Mouse (Mus musculus) kidney, embryonic 15.5 days (tissue): ENCODE results near the gene Mroh2a. TPM values are rescaled to one million over a fixed set of nuclear protein-coding genes. Genes with fewer than 3 reads are reported as not detected.

Source experiments
- ATAC-seq: fragments of 200-750 bp; cut with Nextera tagmentation; replicated peaks from 2 replicates; pipeline ENCODE4 v1.8.0; 2017; ENCODE audit warnings: moderate TSS enrichment; ENCODE audit not compliant: low FRiP score
- H3K27ac ChIP-seq: fragments of 300-500 bp; sonication (generic); 2 replicates; pipeline ENCODE4 v1.5.1; 2015; ENCODE audit warnings: mild to moderate bottlenecking, inconsistent platforms
- H3K27me3 ChIP-seq: fragments of 300-500 bp; sonication (generic); 2 replicates; pipeline ENCODE4 v1.6.1; 2015; ENCODE audit warnings: inconsistent platforms
- H3K36me3 ChIP-seq: fragments of 300-500 bp; sonication (generic); 2 replicates; pipeline ENCODE4 v1.6.1; 2015; ENCODE audit warnings: inconsistent platforms
- H3K4me1 ChIP-seq: fragments of 300-500 bp; sonication (generic); 2 replicates; pipeline ENCODE4 v1.6.1; 2015; ENCODE audit warnings: inconsistent platforms
- H3K4me2 ChIP-seq: fragments of 300-500 bp; sonication (generic); 2 replicates; pipeline ENCODE4 v1.6.1; 2015; ENCODE audit warnings: moderate library complexity, mild to moderate bottlenecking, inconsistent platforms
- H3K4me3 ChIP-seq: fragments of 300-500 bp; sonication (generic); replicated peaks from 2 replicates; pipeline ENCODE4 v1.5.1; 2015; ENCODE audit warnings: mild to moderate bottlenecking, inconsistent platforms
- H3K9ac ChIP-seq: fragments of 300-500 bp; sonication (generic); 2 replicates; pipeline ENCODE4 v1.6.1; 2015; ENCODE audit warnings: mild to moderate bottlenecking, inconsistent platforms
- H3K9me3 ChIP-seq: fragments of 300-500 bp; sonication (generic); replicated peaks from 2 replicates; pipeline ENCODE4 v1.6.1; 2016; ENCODE audit warnings: inconsistent platforms
- WGBS: fragments of 180-500 bp; shearing (Covaris S2); methylation state at CpG from one replicate; pipeline ENCODE4 v1.1.7; 2015; ENCODE audit warnings: mixed read lengths; 5-methylcytosine and 5-hydroxymethylcytosine counted together
- polyA plus RNA-seq: library from polyadenylated mRNA; unstranded; fragments of >200 nt; fragmentation: Nextera tagmentation; extraction: Ambion mirVana; gene quantifications from 2 replicates; pipeline ENCODE4 v1.2.1, GENCODE M21; 2015

The Mroh2a gene
- polyA plus RNA-seq, 1 experiment from 2014 or later: 1.3 TPM

DNA sequence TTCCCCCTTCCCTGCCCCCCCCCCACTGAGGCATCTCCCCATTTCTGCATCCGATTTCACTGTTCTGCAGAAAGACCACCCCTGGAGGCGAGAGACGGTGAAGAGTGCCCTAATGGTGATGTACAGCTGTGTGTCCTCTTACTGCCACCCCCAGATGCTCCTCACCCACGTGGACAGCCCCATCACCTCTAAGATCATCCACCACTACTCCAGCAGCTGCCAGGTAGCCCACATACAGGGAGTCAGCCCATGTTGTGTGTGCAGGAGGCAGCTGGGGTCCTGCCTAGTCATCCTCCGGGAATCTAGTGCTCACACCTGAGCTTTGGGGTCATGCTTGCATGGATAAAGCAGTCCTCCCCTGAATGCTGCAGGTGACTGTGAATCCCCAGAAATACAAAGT lies 17.1 kb downstream of the Mroh2a start:
- Histone ChIP-seq H3K9ac (no peak overlapping the region), H3K36me3 (no peaks in the 10 kb centered on the region), H3K4me1 (no peaks in the 10 kb centered on the region), H3K27ac (no peak overlapping the region), H3K27me3 (no peaks in the 10 kb centered on the region), H3K4me3 (no peak overlapping the region), H3K9me3 (peaks cover 64% of the 10 kb centered on the region), H3K4me2 (no peak overlapping the region)
- no peak for ATAC-seq
- whole genome bisulfite sequencing: 63% methylated on average over 5 of the region's 5 CpGs

DNA sequence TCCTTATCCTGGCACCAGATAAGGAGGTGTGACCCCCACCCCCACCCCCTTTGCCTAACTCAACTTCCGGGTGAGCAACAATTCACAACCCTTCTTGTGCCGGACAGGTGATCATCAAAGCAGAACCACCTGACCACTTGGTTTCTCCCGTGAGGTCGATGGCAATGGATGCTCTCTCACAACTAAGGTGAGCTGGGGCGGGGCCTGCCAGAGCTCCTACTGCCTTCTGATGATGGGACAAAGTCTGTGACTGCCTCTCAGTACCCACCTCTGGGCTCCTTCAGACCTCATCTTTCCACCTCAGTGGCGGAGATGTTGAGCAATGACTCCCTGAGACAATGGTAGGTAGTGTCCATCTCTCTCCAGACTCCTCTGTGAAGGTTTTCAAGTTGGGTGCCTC lies 19.1 kb downstream of the Mroh2a start:
- Histone ChIP-seq H3K36me3 (no peaks in the 10 kb centered on the region), H3K4me2 (no peak overlapping the region), H3K4me1 (no peaks in the 10 kb centered on the region), H3K27ac (no peak overlapping the region), H3K27me3 (no peaks in the 10 kb centered on the region), H3K9me3 (peaks cover 65% of the 10 kb centered on the region), H3K9ac (no peak overlapping the region), H3K4me3 (no peak overlapping the region)
- ATAC-seq: no peak
- 77% methylated on average over 6 of the region's 6 CpGs for WGBS

DNA sequence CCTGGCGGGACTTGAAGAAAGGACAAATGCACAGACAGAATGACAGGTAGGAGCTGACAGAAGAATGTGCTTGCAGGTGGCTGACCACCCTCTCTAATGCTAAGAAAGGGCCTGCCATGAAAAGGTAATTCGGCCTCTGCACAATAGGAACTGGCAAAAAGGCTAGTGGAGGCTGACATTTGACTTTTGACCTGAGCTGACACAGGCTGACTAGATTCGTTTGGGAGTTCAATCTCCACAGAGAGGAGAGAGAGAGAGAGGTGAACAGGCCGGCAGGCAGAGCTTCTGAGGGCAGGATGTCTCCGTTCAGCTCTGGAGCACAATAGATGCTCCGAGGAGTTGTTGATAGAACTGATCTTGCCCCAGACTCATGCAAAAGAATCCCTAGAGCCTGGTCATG lies 19.6 kb downstream of the Mroh2a start:
- no peak overlapping the region for H3K9ac ChIP-seq
- WGBS: 46% methylated on average over 6 of the region's 6 CpGs
- H3K36me3 ChIP-seq: no peaks in the 10 kb centered on the region
- no peak overlapping the region for H3K27ac ChIP-seq
- peaks cover 67% of the 10 kb centered on the region for H3K9me3 ChIP-seq
- no peaks in the 10 kb centered on the region for H3K27me3 ChIP-seq
- no peak overlapping the region for H3K4me2 ChIP-seq
- ATAC-seq: no peak
- H3K4me3 ChIP-seq: no peak overlapping the region
- no peaks in the 10 kb centered on the region for H3K4me1 ChIP-seq

- Histone ChIP-seq H3K27me3 (no peaks in the 10 kb centered on the region), H3K9ac (no peak overlapping the region), H3K9me3 (peaks cover 64% of the 10 kb centered on the region), H3K27ac (no peak overlapping the region), H3K4me1 (no peaks in the 10 kb centered on the region), H3K36me3 (no peaks in the 10 kb centered on the region), H3K4me2 (no peak overlapping the region), H3K4me3 (no peak overlapping the region)
- no peak for ATAC-seq
- 52% methylated on average over 2 of the region's 2 CpGs for WGBS
These were observed 20.9 kb downstream of the Mroh2a start for GRCm38 (mm10) chr1:88247660-88248059.

- ATAC-seq: no peak
- WGBS: 72% methylated on average over 4 of the region's 4 CpGs
- Histone ChIP-seq H3K4me3 (no peak overlapping the region), H3K36me3 (no peaks in the 10 kb centered on the region), H3K4me1 (no peaks in the 10 kb centered on the region), H3K9me3 (peaks cover 57% of the 10 kb centered on the region), H3K9ac (no peak overlapping the region), H3K4me2 (no peak overlapping the region), H3K27me3 (no peaks in the 10 kb centered on the region), H3K27ac (no peak overlapping the region)
These were observed 21.9 kb downstream of the Mroh2a start for GRCm38 (mm10) chr1:88248658-88249057.

- no peak for ATAC-seq
- H3K9ac ChIP-seq: no peak overlapping the region
- H3K4me3 ChIP-seq: no peak overlapping the region
- H3K9me3 ChIP-seq: peaks cover 52% of the 10 kb centered on the region
- no peak overlapping the region for H3K4me2 ChIP-seq
- H3K27me3 ChIP-seq: no peaks in the 10 kb centered on the region
- H3K4me1 ChIP-seq: no peaks in the 10 kb centered on the region
- no peaks in the 10 kb centered on the region for H3K36me3 ChIP-seq
- 79% methylated on average over 7 of the region's 7 CpGs for WGBS
- no peak overlapping the region for H3K27ac ChIP-seq
These were observed 22.8 kb downstream of the Mroh2a start for GRCm38 (mm10) chr1:88249596-88249995.

DNA sequence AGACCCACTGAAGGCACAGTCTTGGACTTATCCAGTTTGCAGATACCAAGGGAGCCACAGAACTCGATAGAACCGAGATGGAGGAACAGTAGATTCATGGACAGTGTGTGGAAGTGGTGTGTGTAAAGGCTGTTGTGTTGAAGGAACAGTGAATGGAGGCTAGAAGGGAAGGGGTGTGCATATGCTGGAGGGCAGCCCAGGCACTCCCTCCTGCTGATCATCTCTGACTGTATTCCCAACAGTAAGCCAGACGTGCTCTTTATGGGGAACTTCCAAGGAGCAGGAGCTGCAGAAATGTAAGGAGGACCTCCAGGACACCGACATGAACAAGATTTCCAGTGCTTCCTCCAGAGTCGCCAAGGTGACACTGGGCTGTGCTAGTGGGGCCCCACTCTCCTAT lies 23.2 kb downstream of the Mroh2a start:
- H3K9me3 ChIP-seq: peaks cover 55% of the 10 kb centered on the region
- no peaks in the 10 kb centered on the region for H3K36me3 ChIP-seq
- no peak overlapping the region for H3K27ac ChIP-seq
- H3K27me3 ChIP-seq: no peaks in the 10 kb centered on the region
- H3K4me3 ChIP-seq: no peak overlapping the region
- H3K4me1 ChIP-seq: no peaks in the 10 kb centered on the region
- no peak for ATAC-seq
- H3K4me2 ChIP-seq: no peak overlapping the region
- no peak overlapping the region for H3K9ac ChIP-seq
- WGBS: 85% methylated on average over 5 of the region's 5 CpGs

DNA sequence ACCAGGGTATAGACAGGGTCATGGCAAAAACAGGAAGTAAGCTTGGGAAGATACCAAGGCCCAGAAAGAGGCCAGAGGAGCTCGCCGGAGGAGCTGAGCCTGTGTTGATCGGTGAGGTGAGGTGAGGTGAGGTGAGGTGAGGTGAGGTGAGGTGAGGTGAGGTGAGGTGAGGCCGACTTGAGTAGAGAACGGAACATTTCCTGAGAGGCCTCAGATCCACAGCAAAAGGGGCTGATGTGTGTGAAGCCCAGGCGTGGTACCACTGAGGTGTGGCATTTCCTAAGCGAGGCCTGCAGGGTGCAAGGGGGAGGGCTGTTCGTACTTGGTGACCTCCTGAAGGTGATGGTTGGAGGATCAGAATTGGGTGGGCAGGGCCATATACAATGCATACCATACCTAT lies 26.3 kb downstream of the Mroh2a start:
- WGBS: 65% methylated on average over 8 of the region's 8 CpGs
- Histone ChIP-seq H3K4me2 (no peak overlapping the region), H3K27ac (no peak overlapping the region), H3K9ac (no peak overlapping the region), H3K9me3 (peaks cover 55% of the 10 kb centered on the region), H3K27me3 (no peaks in the 10 kb centered on the region), H3K4me1 (no peaks in the 10 kb centered on the region), H3K4me3 (no peak overlapping the region), H3K36me3 (no peaks in the 10 kb centered on the region)
- no peak for ATAC-seq

DNA sequence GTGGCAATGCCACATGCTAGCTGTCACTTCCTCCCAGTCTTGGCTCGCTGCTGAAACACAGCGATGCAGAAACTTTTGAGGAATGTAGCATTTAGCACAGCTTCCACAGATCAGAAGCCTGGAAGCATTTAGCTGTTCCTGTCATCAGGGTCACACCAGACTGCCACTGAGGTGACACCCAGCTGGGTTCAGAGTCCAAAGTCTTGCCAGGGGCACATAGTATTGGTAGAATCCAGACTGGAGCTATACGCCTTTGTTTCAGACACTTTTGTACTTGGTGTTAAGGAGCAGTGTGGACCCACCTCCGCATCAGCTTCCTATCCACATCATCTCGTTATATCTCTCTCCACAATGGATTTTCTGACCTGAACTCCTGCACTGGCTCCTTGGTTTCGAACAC lies 26.8 kb downstream of the Mroh2a start:
- no peak for ATAC-seq
- H3K9me3 ChIP-seq: peaks cover 51% of the 10 kb centered on the region

DNA sequence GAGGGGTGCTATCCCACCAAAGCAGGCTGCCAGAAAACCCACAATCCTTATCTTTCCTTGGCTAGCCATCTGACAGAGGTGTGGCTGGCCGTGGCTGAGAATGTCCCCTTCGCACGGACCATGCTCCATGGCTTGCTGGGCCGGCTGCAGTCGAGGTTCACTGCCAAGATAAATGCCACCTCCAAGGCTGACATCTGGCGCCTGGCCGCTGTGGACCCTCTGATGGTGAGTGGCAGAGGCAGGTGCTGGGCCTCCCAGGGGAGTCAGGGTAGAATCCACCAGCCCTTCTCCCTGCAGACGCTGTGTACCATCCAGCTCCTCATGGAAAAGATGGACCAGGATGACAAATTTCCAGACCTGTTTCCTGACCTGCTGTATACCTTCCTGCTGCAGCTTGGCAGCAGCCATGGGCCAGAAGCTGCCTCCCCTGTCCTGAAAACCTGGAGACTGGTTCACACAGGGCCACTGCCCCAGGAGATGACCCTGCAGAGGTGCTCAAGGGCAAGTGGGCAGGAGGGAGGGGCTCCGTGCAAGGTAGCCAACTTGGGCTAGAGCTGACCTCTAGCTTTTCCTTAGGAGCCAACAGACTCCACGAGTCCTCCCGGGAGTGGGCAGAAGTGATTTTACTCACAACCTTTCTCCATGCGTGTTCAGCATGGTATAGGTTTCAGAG lies 28.1 kb downstream of the Mroh2a start:
- Histone ChIP-seq H3K4me2 (no peak overlapping the region), H3K27me3 (no peaks in the 10 kb centered on the region), H3K9ac (no peak overlapping the region), H3K4me3 (no peak overlapping the region), H3K27ac (no peak overlapping the region), H3K9me3 (peaks cover 37% of the 10 kb centered on the region), H3K4me1 (peaks cover 10% of the 10 kb centered on the region), H3K36me3 (peaks cover 3% of the 10 kb centered on the region)
- 86% methylated on average over 12 of the region's 12 CpGs for WGBS
- no peak for ATAC-seq

More for the DNA sequence above, 26.8 kb downstream of the Mroh2a start:
- no peaks in the 10 kb centered on the region for H3K4me1 ChIP-seq
- 71% methylated on average over 6 of the region's 6 CpGs for WGBS
- no peak overlapping the region for H3K4me3 ChIP-seq
- H3K27ac ChIP-seq: no peak overlapping the region
- no peak overlapping the region for H3K4me2 ChIP-seq
- no peaks in the 10 kb centered on the region for H3K36me3 ChIP-seq
- no peak overlapping the region for H3K9ac ChIP-seq
- H3K27me3 ChIP-seq: no peaks in the 10 kb centered on the region

- H3K9ac ChIP-seq: no peak overlapping the region
- 54% methylated on average over 2 of the region's 2 CpGs for WGBS
- H3K36me3 ChIP-seq: peaks cover 9% of the 10 kb centered on the region
- peaks cover 13% of the 10 kb centered on the region for H3K4me1 ChIP-seq
- no peak overlapping the region for H3K4me3 ChIP-seq
- H3K4me2 ChIP-seq: no peak overlapping the region
- no peaks in the 10 kb centered on the region for H3K27me3 ChIP-seq
- H3K9me3 ChIP-seq: peaks cover 32% of the 10 kb centered on the region
- H3K27ac ChIP-seq: no peak overlapping the region
- no peak for ATAC-seq
These were observed 28.7 kb downstream of the Mroh2a start for GRCm38 (mm10) chr1:88255466-88255857.

DNA sequence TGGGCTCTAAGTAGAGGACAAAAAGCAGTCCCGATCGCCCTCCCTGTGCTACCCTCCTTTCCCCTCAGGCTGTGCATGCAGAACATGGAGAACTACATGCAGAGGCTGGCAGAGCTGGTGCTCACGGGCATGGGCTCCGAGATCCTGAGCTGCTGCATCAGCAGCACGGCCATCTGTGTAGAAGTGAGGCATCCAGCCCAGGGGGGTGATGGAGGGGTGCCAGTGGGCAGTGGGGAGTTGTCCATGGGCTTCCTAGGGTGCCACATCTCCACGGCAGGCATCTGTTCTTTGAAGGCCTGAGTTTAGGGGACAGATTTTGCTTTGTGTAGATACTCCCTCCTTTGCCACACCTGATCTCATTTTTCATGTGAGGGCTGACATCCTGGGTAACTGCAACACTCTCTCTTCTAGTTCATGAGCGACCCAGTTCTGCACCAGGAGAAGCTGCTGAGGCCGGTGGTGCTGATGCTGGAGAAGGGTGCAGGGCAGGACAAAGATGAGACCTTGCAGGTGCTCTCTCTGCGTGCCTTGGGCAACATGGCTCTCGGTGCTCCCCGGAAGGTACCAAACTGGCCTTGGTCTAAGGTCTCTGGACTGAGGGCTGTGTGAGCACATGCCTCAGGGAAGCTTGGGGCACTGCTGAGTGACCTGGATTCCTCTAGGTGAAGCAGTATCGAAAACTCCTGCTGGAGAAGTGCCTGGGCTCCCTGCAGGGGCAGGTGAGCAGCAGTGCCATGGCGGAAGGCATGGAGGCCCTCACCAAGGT lies 29.4 kb downstream of the Mroh2a start:
- H3K27me3 ChIP-seq: no peaks in the 10 kb centered on the region
- no peak overlapping the region for H3K4me3 ChIP-seq
- no peak overlapping the region for H3K27ac ChIP-seq
- WGBS: 79% methylated on average over 13 of the region's 13 CpGs
- no peak overlapping the region for H3K9ac ChIP-seq
- H3K4me1 ChIP-seq: peaks cover 13% of the 10 kb centered on the region
- H3K4me2 ChIP-seq: no peak overlapping the region
- peaks cover 16% of the 10 kb centered on the region for H3K36me3 ChIP-seq
- H3K9me3 ChIP-seq: peaks cover 25% of the 10 kb centered on the region
- no peak for ATAC-seq
